Mouse (Mus musculus): ENCODE measurements around the gene Dennd5b. TPM values are rescaled to one million over a fixed set of nuclear protein-coding genes. Genes with fewer than 3 reads are reported as not detected.
A peak's percentile ranks its signal among the peaks of the same experiment; 100 is the strongest.

Dennd5b gene
- total RNA-seq, 1 experiment from 2014 or later = 4.2 TPM

GRCm38 (mm10) chr6:149103451-149103850, 2.0 kb upstream of the Dennd5b start:
- no peak for ATAC-seq (replicated peaks; ENCODE audit: low read depth, poor library complexity, severe bottlenecking)

GRCm38 (mm10) chr6:149101943-149102243, 413 bp upstream of the Dennd5b start:
- no peak; the same call in 1 of the 2 replicates for ATAC-seq (replicated peaks; ENCODE audit: low read depth, poor library complexity, severe bottlenecking)

GRCm38 (mm10) chr6:149100174-149101075, 1.1 kb downstream of the Dennd5b start:
- peak; percentile 46 for ATAC-seq (replicated peaks; ENCODE audit: low read depth, poor library complexity, severe bottlenecking)

- ATAC-seq (replicated peaks; ENCODE audit: low read depth, poor library complexity, severe bottlenecking) = no peak
These were observed 2.5 kb downstream of the Dennd5b start for GRCm38 (mm10) chr6:149098993-149099392.

- no peak for ATAC-seq (replicated peaks; ENCODE audit: low read depth, poor library complexity, severe bottlenecking)
These were observed 4.2 kb downstream of the Dennd5b start for GRCm38 (mm10) chr6:149097276-149097675.

- no peak for ATAC-seq (replicated peaks; ENCODE audit: low read depth, poor library complexity, severe bottlenecking)
These were observed 5.2 kb downstream of the Dennd5b start for GRCm38 (mm10) chr6:149096233-149096632.

- ATAC-seq (replicated peaks; ENCODE audit: low read depth, poor library complexity, severe bottlenecking) = no peak
These were observed 6.1 kb downstream of the Dennd5b start for GRCm38 (mm10) chr6:149095389-149095788.

- ATAC-seq (replicated peaks; ENCODE audit: low read depth, poor library complexity, severe bottlenecking) = no peak
These were observed 6.9 kb downstream of the Dennd5b start for GRCm38 (mm10) chr6:149094555-149094954.

- ATAC-seq (replicated peaks; ENCODE audit: low read depth, poor library complexity, severe bottlenecking) = no peak
These were observed 8.0 kb downstream of the Dennd5b start for GRCm38 (mm10) chr6:149093465-149093864.

- ATAC-seq (replicated peaks; ENCODE audit: low read depth, poor library complexity, severe bottlenecking) = no peak
These were observed 9.1 kb downstream of the Dennd5b start for GRCm38 (mm10) chr6:149092406-149092805.

- ATAC-seq (replicated peaks; ENCODE audit: low read depth, poor library complexity, severe bottlenecking) = no peak
These were observed 24.2 kb downstream of the Dennd5b start for GRCm38 (mm10) chr6:149077136-149077808.

GRCm38 (mm10) chr6:149073854-149074253, 27.6 kb downstream of the Dennd5b start:
- no peak for ATAC-seq (replicated peaks; ENCODE audit: low read depth, poor library complexity, severe bottlenecking)

GRCm38 (mm10) chr6:149072873-149073272, 28.6 kb downstream of the Dennd5b start:
- ATAC-seq (replicated peaks; ENCODE audit: low read depth, poor library complexity, severe bottlenecking) = no peak

- ATAC-seq (replicated peaks; ENCODE audit: low read depth, poor library complexity, severe bottlenecking) = 0 out of 2 replicates have a peak, but pooled peaks have one; percentile 32
These were observed 30.8 kb downstream of the Dennd5b start for GRCm38 (mm10) chr6:149070592-149071124.

GRCm38 (mm10) chr6:149063382-149063781, 38.1 kb downstream of the Dennd5b start:
- no peak for ATAC-seq (replicated peaks; ENCODE audit: low read depth, poor library complexity, severe bottlenecking)

- no peak for ATAC-seq (replicated peaks; ENCODE audit: low read depth, poor library complexity, severe bottlenecking)
These were observed 40.7 kb downstream of the Dennd5b start for GRCm38 (mm10) chr6:149060670-149061387.

- ATAC-seq (replicated peaks; ENCODE audit: low read depth, poor library complexity, severe bottlenecking) = peak; percentile 79
These were observed 43.5 kb downstream of the Dennd5b start for GRCm38 (mm10) chr6:149057947-149058391.

GRCm38 (mm10) chr6:149054780-149055179, 46.7 kb downstream of the Dennd5b start:
- ATAC-seq (replicated peaks; ENCODE audit: low read depth, poor library complexity, severe bottlenecking) = no peak

- no peak for ATAC-seq (replicated peaks; ENCODE audit: low read depth, poor library complexity, severe bottlenecking)
These were observed 50.3 kb downstream of the Dennd5b start for GRCm38 (mm10) chr6:149050978-149051723.

GRCm38 (mm10) chr6:149040099-149040498, 61.4 kb downstream of the Dennd5b start:
- ATAC-seq (replicated peaks; ENCODE audit: low read depth, poor library complexity, severe bottlenecking) = 0 out of 2 replicates have a peak, but pooled peaks have one; percentile 42

Measured in common myeloid progenitor, adult 5-6 weeks (primary cell).